Mouse (Mus musculus): Measurements from ENCODE around the gene Prkaa1. TPM values are rescaled to one million over a fixed set of nuclear protein-coding genes. Genes with fewer than 3 reads are reported as not detected.
"Not testable (repeated sequence)": the region's sequence is repeated elsewhere in the genome, so short reads cannot be mapped to it uniquely, and the experiment has no call there.

Prkaa1 gene
- polyA plus RNA-seq, 1 experiment from 2014 or later = 14.8 TPM

DNA sequence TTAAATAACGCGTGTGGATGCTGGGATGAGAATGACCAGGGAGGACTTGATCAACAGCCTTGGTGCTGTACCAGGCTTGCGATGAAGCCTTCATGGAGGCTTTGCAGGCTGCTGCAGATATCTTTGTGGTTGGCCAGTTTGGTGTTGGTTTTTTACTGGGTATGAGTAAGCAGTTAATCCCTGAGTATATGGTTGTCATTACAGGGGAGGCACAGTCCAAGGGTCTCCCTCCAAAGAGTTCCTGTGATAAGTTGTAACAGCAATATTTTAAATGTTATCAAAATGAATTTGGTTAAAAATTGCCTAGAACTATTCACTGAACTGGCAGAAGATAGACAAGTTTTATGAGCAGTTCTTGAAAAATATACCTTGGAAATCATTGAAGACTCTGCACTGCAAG, 65.5 kb downstream of the Prkaa1 start:
- no peak overlapping the region for H3K4me2 ChIP-seq (ENCODE audit: low read length)
- 98% methylated on average over 3 of the region's 3 CpGs for WGBS
- no peak for ATAC-seq

DNA sequence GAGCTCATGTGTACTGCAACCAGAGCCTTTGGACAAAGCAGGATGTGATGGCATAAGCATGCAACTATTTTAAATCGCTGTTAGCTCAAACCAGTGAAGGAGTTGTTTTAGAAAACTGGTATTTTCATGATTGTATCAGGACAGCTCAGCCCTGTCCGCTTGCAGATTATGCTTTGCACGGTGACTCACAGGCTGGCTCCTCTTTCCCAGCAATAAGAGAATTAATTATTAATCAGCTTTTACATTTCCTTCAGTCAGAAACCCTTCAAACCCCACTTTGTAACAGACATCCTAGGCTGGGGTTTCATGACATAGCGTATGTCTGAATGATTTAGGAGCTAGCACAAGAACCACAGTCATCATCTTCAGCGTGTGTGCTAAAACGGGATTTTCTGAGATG, 76.8 kb downstream of the Prkaa1 start:
- ATAC-seq = no peak
- Histone ChIP-seq H3K27ac (ENCODE audit: low read length) (no peak overlapping the region), H3K9ac (replicated peaks; ENCODE audit: low read depth, low read length) (no peak overlapping the region), H3K27me3 (replicated peaks; ENCODE audit: control insufficient read depth, insufficient read depth, low read length) (no peaks in the 10 kb centered on the region), H3K9me3 (ENCODE audit: control insufficient read depth, low read length) (no peaks in the 10 kb centered on the region), H3K36me3 (ENCODE audit: control insufficient read depth, insufficient read depth) (no peaks in the 10 kb centered on the region), H3K4me2 (ENCODE audit: low read length) (no peak overlapping the region), H3K4me1 (replicated peaks; ENCODE audit: control insufficient read depth, insufficient read depth, low read length) (no peaks in the 10 kb centered on the region), H3K4me3 (replicated peaks; ENCODE audit: low read length) (no peak overlapping the region)
- WGBS = 93% methylated on average over 6 of the region's 6 CpGs

More for the DNA sequence above, 65.5 kb downstream of the Prkaa1 start:
- H3K4me3 ChIP-seq (replicated peaks; ENCODE audit: low read length) = no peak overlapping the region
- no peak overlapping the region for H3K27ac ChIP-seq (ENCODE audit: low read length)
- H3K36me3 ChIP-seq (ENCODE audit: control insufficient read depth, insufficient read depth) = peaks cover 8% of the 10 kb centered on the region; the same call in 1 of the 2 replicates
- H3K9me3 ChIP-seq (ENCODE audit: control insufficient read depth, low read length) = no peaks in the 10 kb centered on the region
- H3K4me1 ChIP-seq (replicated peaks; ENCODE audit: control insufficient read depth, insufficient read depth, low read length) = no peaks in the 10 kb centered on the region
- no peaks in the 10 kb centered on the region for H3K27me3 ChIP-seq (replicated peaks; ENCODE audit: control insufficient read depth, insufficient read depth, low read length)
- no peak overlapping the region for H3K9ac ChIP-seq (replicated peaks; ENCODE audit: low read depth, low read length)

DNA sequence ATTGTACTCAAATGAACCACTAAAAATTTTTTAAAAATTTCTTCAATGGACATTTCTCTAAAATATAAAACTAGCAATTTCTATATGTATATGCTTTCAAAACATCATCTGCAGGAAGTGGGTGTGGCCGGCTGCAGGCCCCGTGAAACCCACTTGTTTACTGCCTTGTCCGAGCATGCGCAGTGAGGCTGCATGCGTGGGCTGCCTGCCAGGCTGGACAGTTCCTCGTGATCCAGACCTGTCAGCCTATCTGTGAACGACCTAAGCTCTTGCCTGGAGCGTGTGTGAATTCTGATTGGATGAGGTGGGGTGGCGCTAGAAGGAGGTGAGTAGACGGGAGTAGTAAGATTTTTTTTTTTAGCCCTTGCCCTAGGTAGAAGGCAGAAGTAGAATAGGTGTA, 87.1 kb downstream of the Prkaa1 start:
- not testable (repeated sequence) for H3K27me3 ChIP-seq (replicated peaks; ENCODE audit: control insufficient read depth, insufficient read depth, low read length); H3K4me1 ChIP-seq (replicated peaks; ENCODE audit: control insufficient read depth, insufficient read depth, low read length); H3K27ac ChIP-seq (ENCODE audit: low read length); H3K36me3 ChIP-seq (ENCODE audit: control insufficient read depth, insufficient read depth); ATAC-seq; H3K9ac ChIP-seq (replicated peaks; ENCODE audit: low read depth, low read length); H3K9me3 ChIP-seq (ENCODE audit: control insufficient read depth, low read length); H3K4me3 ChIP-seq (replicated peaks; ENCODE audit: low read length); H3K4me2 ChIP-seq (ENCODE audit: low read length)
- 90% methylated on average over 10 of the region's 10 CpGs for WGBS

Other genes starting within 250 kb of the Prkaa1 start
- gene Mroh2b, start 245.1 kb upstream of the Prkaa1 start, polyA plus RNA-seq (2015; fragmentation: Nextera tagmentation; extraction: Ambion mirVana) = not detected in 2 replicates
- 0.08 TPM in 1 of 2 replicates, not detected in the other for gene C7, start 80.1 kb upstream of the Prkaa1 start, polyA plus RNA-seq (2015; fragmentation: Nextera tagmentation; extraction: Ambion mirVana)
- gene Card6, start 35.3 kb upstream of the Prkaa1 start, polyA plus RNA-seq (2015; fragmentation: Nextera tagmentation; extraction: Ambion mirVana) = 0.35 and 0.40 TPM in 2 replicates
- 335 and 339 TPM in 2 replicates for gene Rpl37, start 27.2 kb upstream of the Prkaa1 start, polyA plus RNA-seq (2015; fragmentation: Nextera tagmentation; extraction: Ambion mirVana)
- gene Ttc33, start 41.7 kb downstream of the Prkaa1 start, polyA plus RNA-seq (2015; fragmentation: Nextera tagmentation; extraction: Ambion mirVana) = 64.6 and 70.7 TPM in 2 replicates
- gene Ptger4, start 100.3 kb downstream of the Prkaa1 start, polyA plus RNA-seq (2015; fragmentation: Nextera tagmentation; extraction: Ambion mirVana) = 0.52 and 0.63 TPM in 2 replicates

Data from forebrain, embryonic 16.5 days (tissue).